Mouse (Mus musculus): ENCODE results near the gene Kifap3. TPM values are rescaled to one million over a fixed set of nuclear protein-coding genes. Genes with fewer than 3 reads are reported as not detected.

The Kifap3 gene
- polyA plus RNA-seq, 1 experiment from 2014 or later = 14.7 TPM

GRCm38 (mm10) chr1:163861538-163861937 is 82.2 kb downstream of the Kifap3 start:
- Histone ChIP-seq H3K9ac (ENCODE audit: low read depth, low read length) (no peak overlapping the region), H3K4me1 (replicated peaks; ENCODE audit: control insufficient read depth, insufficient read depth, low read length) (no peaks in the 10 kb centered on the region)

DNA sequence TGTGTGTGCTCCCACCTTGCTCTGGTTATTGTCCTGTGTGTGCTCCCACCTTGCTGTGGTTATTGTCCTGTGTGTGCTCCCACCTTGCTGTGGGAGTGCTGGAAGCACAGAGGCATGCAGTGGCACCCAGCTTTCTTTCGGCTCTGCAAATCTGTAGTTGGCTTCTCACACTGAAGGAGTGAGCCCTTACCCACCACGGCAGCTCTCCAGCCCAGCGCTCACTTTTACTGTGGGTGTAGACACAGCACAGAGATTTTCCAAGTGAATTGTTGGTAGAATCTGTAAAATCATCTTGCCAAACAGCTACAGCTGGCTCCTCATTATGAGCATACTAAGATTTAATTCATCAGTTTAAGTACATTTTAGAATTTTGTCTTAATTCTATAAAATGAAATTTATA is 93.8 kb downstream of the Kifap3 start:
- Histone ChIP-seq H3K36me3 (ENCODE audit: control insufficient read depth, insufficient read depth, low read length) (no peaks in the 10 kb centered on the region), H3K9ac (ENCODE audit: low read depth, low read length) (no peak overlapping the region), H3K4me2 (no peak overlapping the region), H3K4me1 (replicated peaks; ENCODE audit: control insufficient read depth, insufficient read depth, low read length) (no peaks in the 10 kb centered on the region), H3K27me3 (replicated peaks; ENCODE audit: control insufficient read depth, insufficient read depth, low read length) (no peaks in the 10 kb centered on the region), H3K27ac (ENCODE audit: low read depth, low read length) (no peak overlapping the region), H3K9me3 (ENCODE audit: control insufficient read depth, low read length) (no peaks in the 10 kb centered on the region), H3K4me3 (ENCODE audit: low read depth, low read length) (no peak overlapping the region)
- 82% methylated on average over 3 of the region's 3 CpGs for WGBS
- DNase-seq (ENCODE audit: low spot score) (no peak), ATAC-seq (replicated peaks; ENCODE audit: low FRiP score) (no peak)

More at GRCm38 (mm10) chr1:163861538-163861937, 82.2 kb downstream of the Kifap3 start:
- Histone ChIP-seq H3K27ac (ENCODE audit: low read depth, low read length) (no peak overlapping the region), H3K4me3 (ENCODE audit: low read depth, low read length) (no peak overlapping the region), H3K27me3 (replicated peaks; ENCODE audit: control insufficient read depth, insufficient read depth, low read length) (no peaks in the 10 kb centered on the region), H3K9me3 (ENCODE audit: control insufficient read depth, low read length) (no peaks in the 10 kb centered on the region), H3K36me3 (ENCODE audit: control insufficient read depth, insufficient read depth, low read length) (no peaks in the 10 kb centered on the region), H3K4me2 (no peak overlapping the region)
- no peak for DNase-seq (ENCODE audit: low spot score)
- ATAC-seq (replicated peaks; ENCODE audit: low FRiP score) = no peak

GRCm38 (mm10) chr1:163889629-163890028 is 110.2 kb downstream of the Kifap3 start:
- no peaks in the 10 kb centered on the region for H3K4me1 ChIP-seq (replicated peaks; ENCODE audit: control insufficient read depth, insufficient read depth, low read length)
- no peaks in the 10 kb centered on the region for H3K36me3 ChIP-seq (ENCODE audit: control insufficient read depth, insufficient read depth, low read length)
- H3K9me3 ChIP-seq (ENCODE audit: control insufficient read depth, low read length) = no peaks in the 10 kb centered on the region
- DNase-seq (ENCODE audit: low spot score) = no peak
- H3K4me3 ChIP-seq (ENCODE audit: low read depth, low read length) = no peak overlapping the region
- H3K27ac ChIP-seq (ENCODE audit: low read depth, low read length) = no peak overlapping the region
- H3K4me2 ChIP-seq = no peak overlapping the region
- no peak overlapping the region for H3K9ac ChIP-seq (ENCODE audit: low read depth, low read length)
- H3K27me3 ChIP-seq (replicated peaks; ENCODE audit: control insufficient read depth, insufficient read depth, low read length) = no peaks in the 10 kb centered on the region
- ATAC-seq (replicated peaks; ENCODE audit: low FRiP score) = no peak

DNA sequence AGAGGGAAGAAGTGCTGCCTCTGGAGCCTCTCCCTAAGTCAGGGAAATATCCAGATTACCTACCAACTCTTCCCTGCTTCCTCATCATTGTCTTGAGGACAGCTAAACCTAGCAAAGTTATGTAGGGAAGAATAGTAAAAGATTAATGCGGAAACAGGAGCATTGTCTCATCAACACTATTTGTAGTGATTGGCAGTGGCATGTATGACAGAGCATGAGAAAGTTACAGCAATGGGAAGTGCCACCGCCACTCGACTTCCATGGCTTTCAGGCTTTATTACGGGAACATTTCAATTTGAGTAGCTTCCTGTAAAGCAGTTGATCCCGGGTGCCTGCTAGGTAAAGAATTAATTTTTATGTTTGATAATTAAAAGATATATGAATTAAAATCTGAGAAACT is 113.9 kb downstream of the Kifap3 start:
- Histone ChIP-seq H3K27ac (ENCODE audit: low read depth, low read length) (no peak overlapping the region), H3K9ac (ENCODE audit: low read depth, low read length) (no peak overlapping the region), H3K27me3 (replicated peaks; ENCODE audit: control insufficient read depth, insufficient read depth, low read length) (no peaks in the 10 kb centered on the region), H3K4me2 (no peak overlapping the region), H3K36me3 (ENCODE audit: control insufficient read depth, insufficient read depth, low read length) (no peaks in the 10 kb centered on the region), H3K4me1 (replicated peaks; ENCODE audit: control insufficient read depth, insufficient read depth, low read length) (no peaks in the 10 kb centered on the region), H3K4me3 (ENCODE audit: low read depth, low read length) (no peak overlapping the region), H3K9me3 (ENCODE audit: control insufficient read depth, low read length) (no peaks in the 10 kb centered on the region)
- DNase-seq (ENCODE audit: low spot score) = no peak
- WGBS = 88% methylated on average over 5 of the region's 5 CpGs
- no peak for ATAC-seq (replicated peaks; ENCODE audit: low FRiP score)

DNA sequence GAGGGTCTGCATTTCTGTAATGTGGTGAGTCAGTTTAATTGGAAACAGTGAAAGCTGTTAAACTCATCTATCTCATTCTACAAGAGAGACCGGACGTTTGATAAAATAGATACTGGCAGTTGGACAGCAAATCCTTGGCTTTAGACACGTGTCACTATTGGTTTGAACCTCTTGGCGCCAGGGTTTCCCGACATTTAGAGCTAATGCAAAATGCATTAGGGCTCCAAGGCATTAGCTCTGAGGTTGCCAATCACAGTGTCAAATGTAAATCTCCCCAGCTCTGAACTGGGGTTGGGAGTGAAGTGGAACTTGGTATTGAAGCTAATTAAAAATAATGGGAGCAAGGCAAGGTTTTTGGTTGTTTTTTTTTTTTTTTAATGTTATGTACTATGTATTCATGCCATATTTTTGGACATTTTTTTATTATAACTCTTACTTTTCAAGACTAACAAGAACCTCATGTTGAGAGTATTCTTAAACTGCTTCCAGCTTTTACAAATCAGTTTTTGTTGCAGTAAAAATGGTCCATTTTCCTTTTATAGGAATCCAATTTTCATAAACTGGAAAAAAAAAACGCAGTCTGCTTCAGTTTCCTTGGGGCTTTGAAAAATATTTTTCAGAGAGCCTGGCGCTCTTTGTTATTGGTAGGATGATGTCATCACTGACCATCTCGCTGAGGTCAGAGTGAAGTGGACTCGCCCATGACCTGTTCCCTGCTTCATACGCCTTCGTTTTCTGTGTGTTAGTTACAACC is 114.6 kb downstream of the Kifap3 start:
- WGBS = 85% methylated on average over 11 of the region's 11 CpGs
- H3K27me3 ChIP-seq (replicated peaks; ENCODE audit: control insufficient read depth, insufficient read depth, low read length) = no peaks in the 10 kb centered on the region
- H3K4me3 ChIP-seq (ENCODE audit: low read depth, low read length) = no peak overlapping the region
- H3K4me2 ChIP-seq = no peak overlapping the region
- ATAC-seq (replicated peaks; ENCODE audit: low FRiP score) = no peak
- no peaks in the 10 kb centered on the region for H3K36me3 ChIP-seq (ENCODE audit: control insufficient read depth, insufficient read depth, low read length)
- H3K4me1 ChIP-seq (replicated peaks; ENCODE audit: control insufficient read depth, insufficient read depth, low read length) = no peaks in the 10 kb centered on the region
- H3K9ac ChIP-seq (ENCODE audit: low read depth, low read length) = no peak overlapping the region
- no peak for DNase-seq (ENCODE audit: low spot score)
- H3K9me3 ChIP-seq (ENCODE audit: control insufficient read depth, low read length) = no peaks in the 10 kb centered on the region
- no peak overlapping the region for H3K27ac ChIP-seq (ENCODE audit: low read depth, low read length)

DNA sequence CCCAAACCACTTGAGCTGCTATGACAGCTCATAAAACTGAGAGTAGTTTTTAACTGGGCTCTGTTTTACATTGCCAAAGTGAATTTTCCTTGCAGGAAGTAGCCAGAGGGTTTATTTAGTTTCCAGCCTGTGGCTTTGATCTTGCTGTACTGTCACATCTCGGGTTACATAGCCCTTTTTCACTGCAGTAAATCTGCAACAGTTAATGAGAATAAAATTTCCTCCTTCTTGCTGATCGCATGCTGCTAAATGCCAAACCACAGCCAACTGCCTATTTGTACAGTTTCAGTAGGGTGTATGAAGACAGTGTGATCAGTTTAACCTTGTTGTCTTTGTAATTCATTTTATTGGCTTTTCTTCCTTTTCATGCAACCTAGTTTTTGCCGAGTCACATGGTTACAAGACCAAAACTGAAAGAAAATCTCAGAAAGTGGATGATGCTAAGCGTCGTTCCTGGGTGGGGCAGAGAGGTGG is 118.9 kb downstream of the Kifap3 start:
- ATAC-seq (replicated peaks; ENCODE audit: low FRiP score) (no peak), DNase-seq (ENCODE audit: low spot score) (no peak)
- Histone ChIP-seq H3K4me3 (ENCODE audit: low read depth, low read length) (no peak overlapping the region), H3K27ac (ENCODE audit: low read depth, low read length) (no peak overlapping the region), H3K9me3 (ENCODE audit: control insufficient read depth, low read length) (no peaks in the 10 kb centered on the region), H3K4me2 (no peak overlapping the region), H3K27me3 (replicated peaks; ENCODE audit: control insufficient read depth, insufficient read depth, low read length) (no peaks in the 10 kb centered on the region), H3K9ac (ENCODE audit: low read depth, low read length) (no peak overlapping the region), H3K36me3 (ENCODE audit: control insufficient read depth, insufficient read depth, low read length) (no peaks in the 10 kb centered on the region), H3K4me1 (replicated peaks; ENCODE audit: control insufficient read depth, insufficient read depth, low read length) (no peaks in the 10 kb centered on the region)
- 64% methylated on average over 5 of the region's 5 CpGs for WGBS

- 80% methylated on average over 2 of the region's 2 CpGs for WGBS
- H3K4me2 ChIP-seq = no peak overlapping the region
- no peaks in the 10 kb centered on the region for H3K9me3 ChIP-seq (ENCODE audit: control insufficient read depth, low read length)
- H3K36me3 ChIP-seq (ENCODE audit: control insufficient read depth, insufficient read depth, low read length) = no peaks in the 10 kb centered on the region
- no peak overlapping the region for H3K27ac ChIP-seq (ENCODE audit: low read depth, low read length)
- ATAC-seq (replicated peaks; ENCODE audit: low FRiP score) (no peak), DNase-seq (ENCODE audit: low spot score) (no peak)
- H3K9ac ChIP-seq (ENCODE audit: low read depth, low read length) = no peak overlapping the region
- H3K4me1 ChIP-seq (replicated peaks; ENCODE audit: control insufficient read depth, insufficient read depth, low read length) = no peaks in the 10 kb centered on the region
- no peaks in the 10 kb centered on the region for H3K27me3 ChIP-seq (replicated peaks; ENCODE audit: control insufficient read depth, insufficient read depth, low read length)
- no peak overlapping the region for H3K4me3 ChIP-seq (ENCODE audit: low read depth, low read length)
Measured at GRCm38 (mm10) chr1:163899575-163899974, 120.2 kb downstream of the Kifap3 start.

DNA sequence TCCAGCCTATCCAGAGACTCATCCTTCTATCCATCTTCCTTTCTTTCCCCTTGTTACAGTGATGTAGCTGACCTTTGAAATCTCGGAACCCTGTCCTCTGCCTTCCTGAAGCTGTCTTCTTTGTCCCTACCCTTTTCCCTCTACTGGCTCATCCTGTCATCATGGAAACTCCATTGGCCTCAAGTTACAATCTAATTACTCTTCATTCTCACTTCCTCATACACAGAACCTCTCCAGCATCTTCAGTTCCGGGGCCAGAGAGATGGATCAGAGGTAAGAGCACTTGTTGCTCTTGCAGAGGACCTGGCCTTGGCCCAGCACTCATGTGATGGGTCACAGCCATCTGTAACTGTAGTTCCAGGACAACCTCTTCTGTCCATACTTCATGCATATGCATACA is 120.8 kb downstream of the Kifap3 start:
- H3K9me3 ChIP-seq (ENCODE audit: control insufficient read depth, low read length) = no peaks in the 10 kb centered on the region
- no peaks in the 10 kb centered on the region for H3K4me1 ChIP-seq (replicated peaks; ENCODE audit: control insufficient read depth, insufficient read depth, low read length)
- no peak for ATAC-seq (replicated peaks; ENCODE audit: low FRiP score)
- H3K27me3 ChIP-seq (replicated peaks; ENCODE audit: control insufficient read depth, insufficient read depth, low read length) = no peaks in the 10 kb centered on the region
- no peak for DNase-seq (ENCODE audit: low spot score)
- no peak overlapping the region for H3K9ac ChIP-seq (ENCODE audit: low read depth, low read length)
- no peak overlapping the region for H3K4me3 ChIP-seq (ENCODE audit: low read depth, low read length)
- no peak overlapping the region for H3K27ac ChIP-seq (ENCODE audit: low read depth, low read length)
- WGBS = 73% methylated on average over 2 of the region's 2 CpGs
- no peak overlapping the region for H3K4me2 ChIP-seq
- H3K36me3 ChIP-seq (ENCODE audit: control insufficient read depth, insufficient read depth, low read length) = no peaks in the 10 kb centered on the region

DNA sequence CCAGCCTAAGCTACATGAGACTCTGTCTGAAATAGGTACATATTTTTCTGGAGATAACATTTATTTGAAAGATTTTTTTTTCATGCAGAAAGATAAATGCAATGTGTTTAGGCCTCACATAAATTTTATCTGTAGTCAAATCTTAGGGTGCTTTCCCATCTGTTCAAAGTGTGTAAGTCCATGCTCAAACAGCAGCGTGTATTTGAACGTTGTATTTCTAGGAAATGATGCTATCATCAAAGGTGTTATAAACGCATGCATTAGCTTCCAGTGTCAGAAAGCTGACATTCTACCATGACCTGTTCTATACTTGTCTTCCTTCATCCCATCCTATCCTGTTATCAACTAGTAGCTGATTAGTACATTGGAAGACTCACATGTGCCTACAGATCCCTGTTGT is 124.0 kb downstream of the Kifap3 start:
- H3K27ac ChIP-seq (ENCODE audit: low read depth, low read length) = no peak overlapping the region
- 74% methylated on average over 3 of the region's 3 CpGs for WGBS

More for the DNA sequence above, 124.0 kb downstream of the Kifap3 start:
- no peak overlapping the region for H3K9ac ChIP-seq (ENCODE audit: low read depth, low read length)
- no peaks in the 10 kb centered on the region for H3K36me3 ChIP-seq (ENCODE audit: control insufficient read depth, insufficient read depth, low read length)
- no peaks in the 10 kb centered on the region for H3K27me3 ChIP-seq (replicated peaks; ENCODE audit: control insufficient read depth, insufficient read depth, low read length)
- H3K4me3 ChIP-seq (ENCODE audit: low read depth, low read length) = no peak overlapping the region
- H3K9me3 ChIP-seq (ENCODE audit: control insufficient read depth, low read length) = no peaks in the 10 kb centered on the region
- ATAC-seq (replicated peaks; ENCODE audit: low FRiP score) (no peak), DNase-seq (ENCODE audit: low spot score) (no peak)
- H3K4me1 ChIP-seq (replicated peaks; ENCODE audit: control insufficient read depth, insufficient read depth, low read length) = no peaks in the 10 kb centered on the region
- H3K4me2 ChIP-seq = no peak overlapping the region
